Mouse (Mus musculus) fat pad, adult 2 months (tissue): Measurements from ENCODE around the gene Cntnap5b.

Experiments used
- DNase-seq: peaks from one replicate; pipeline ENCODE4 v3.0.0-alpha.2; 2011; ENCODE audit warnings: low read depth, low spot score; ENCODE audit errors: extremely low read depth

Gene Cntnap5b

GRCm38 (mm10) chr1:100163588-100164357 is 391.2 kb downstream of the Cntnap5b start:
- no peak for DNase-seq

GRCm38 (mm10) chr1:100171566-100171965 is 399.0 kb downstream of the Cntnap5b start:
- peak; percentile 25 for DNase-seq

- DNase-seq = peak; percentile 42
Measured at GRCm38 (mm10) chr1:100180050-100180449, 407.5 kb downstream of the Cntnap5b start.

GRCm38 (mm10) chr1:100231980-100232608 is 459.5 kb downstream of the Cntnap5b start:
- no peak for DNase-seq

GRCm38 (mm10) chr1:100251964-100252363 is 479.4 kb downstream of the Cntnap5b start:
- no peak for DNase-seq

GRCm38 (mm10) chr1:100310687-100311086 is 538.1 kb downstream of the Cntnap5b start:
- DNase-seq = no peak

GRCm38 (mm10) chr1:100331066-100331465 is 558.5 kb downstream of the Cntnap5b start:
- DNase-seq = no peak

- no peak for DNase-seq
Measured at GRCm38 (mm10) chr1:100369415-100370113, 597.0 kb downstream of the Cntnap5b start.

- DNase-seq = no peak
Measured at GRCm38 (mm10) chr1:100386252-100386651, 613.7 kb downstream of the Cntnap5b start.

GRCm38 (mm10) chr1:100394034-100394433 is 621.5 kb downstream of the Cntnap5b start:
- no peak for DNase-seq

GRCm38 (mm10) chr1:100416658-100417224 is 644.2 kb downstream of the Cntnap5b start:
- no peak for DNase-seq

GRCm38 (mm10) chr1:100430038-100430774 is 657.6 kb downstream of the Cntnap5b start:
- no peak for DNase-seq

- DNase-seq = no peak
Measured at GRCm38 (mm10) chr1:100463877-100464276, 691.3 kb downstream of the Cntnap5b start.

GRCm38 (mm10) chr1:100465226-100465625 is 692.7 kb downstream of the Cntnap5b start:
- no peak for DNase-seq

- no peak for DNase-seq
Measured at GRCm38 (mm10) chr1:100467595-100467994, 695.0 kb downstream of the Cntnap5b start.

GRCm38 (mm10) chr1:100509866-100510265 is 737.3 kb downstream of the Cntnap5b start:
- no peak for DNase-seq
